Mouse (Mus musculus): ENCODE results near the gene Hlf.

The Hlf gene

DNA sequence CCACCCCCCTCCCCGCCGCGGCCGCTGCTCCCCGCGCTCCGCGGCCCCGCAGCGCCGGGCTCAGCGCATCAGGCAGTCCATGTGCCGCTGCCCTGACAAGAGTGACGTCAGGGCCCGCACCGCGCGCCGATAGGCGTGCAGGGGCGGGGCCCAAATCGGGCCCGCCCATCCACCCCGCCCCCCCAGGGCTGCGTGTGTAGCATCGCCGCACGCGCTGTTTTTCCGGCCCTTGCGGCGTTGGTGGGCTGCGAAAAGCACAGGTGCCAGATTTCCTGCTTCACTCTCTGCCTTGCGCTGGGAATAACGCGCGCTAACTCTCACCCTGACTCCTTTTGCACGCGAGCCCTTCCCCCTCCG lies at the start of gene Hlf:
Gene Hlf, minus strand, starts transcription at position 79 of the 357 bp plus-strand sequence.
- DNase-seq (ENCODE audit: low read depth) = peak; percentile 95

GRCm38 (mm10) chr11:90438768-90439167 lies 48.1 kb upstream of the Hlf start:
- DNase-seq (ENCODE audit: low read depth) = no peak

DNA sequence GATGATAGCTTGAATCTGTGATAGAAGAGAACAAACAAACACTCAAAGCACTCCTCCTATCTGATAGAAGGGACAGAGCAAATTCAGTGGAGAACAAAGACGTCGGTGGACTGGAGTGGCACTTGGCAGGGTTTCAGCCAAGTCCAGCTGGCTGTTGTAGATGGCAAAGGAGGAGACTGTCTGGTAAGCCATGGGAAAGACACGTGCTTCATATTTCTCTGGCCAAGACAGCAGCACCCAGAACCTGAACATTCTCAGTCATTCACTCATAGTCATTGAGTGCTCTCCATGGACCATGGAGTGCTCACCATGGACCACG lies 34.5 kb upstream of the Hlf start:
- DNase-seq (ENCODE audit: low read depth) = no peak

DNA sequence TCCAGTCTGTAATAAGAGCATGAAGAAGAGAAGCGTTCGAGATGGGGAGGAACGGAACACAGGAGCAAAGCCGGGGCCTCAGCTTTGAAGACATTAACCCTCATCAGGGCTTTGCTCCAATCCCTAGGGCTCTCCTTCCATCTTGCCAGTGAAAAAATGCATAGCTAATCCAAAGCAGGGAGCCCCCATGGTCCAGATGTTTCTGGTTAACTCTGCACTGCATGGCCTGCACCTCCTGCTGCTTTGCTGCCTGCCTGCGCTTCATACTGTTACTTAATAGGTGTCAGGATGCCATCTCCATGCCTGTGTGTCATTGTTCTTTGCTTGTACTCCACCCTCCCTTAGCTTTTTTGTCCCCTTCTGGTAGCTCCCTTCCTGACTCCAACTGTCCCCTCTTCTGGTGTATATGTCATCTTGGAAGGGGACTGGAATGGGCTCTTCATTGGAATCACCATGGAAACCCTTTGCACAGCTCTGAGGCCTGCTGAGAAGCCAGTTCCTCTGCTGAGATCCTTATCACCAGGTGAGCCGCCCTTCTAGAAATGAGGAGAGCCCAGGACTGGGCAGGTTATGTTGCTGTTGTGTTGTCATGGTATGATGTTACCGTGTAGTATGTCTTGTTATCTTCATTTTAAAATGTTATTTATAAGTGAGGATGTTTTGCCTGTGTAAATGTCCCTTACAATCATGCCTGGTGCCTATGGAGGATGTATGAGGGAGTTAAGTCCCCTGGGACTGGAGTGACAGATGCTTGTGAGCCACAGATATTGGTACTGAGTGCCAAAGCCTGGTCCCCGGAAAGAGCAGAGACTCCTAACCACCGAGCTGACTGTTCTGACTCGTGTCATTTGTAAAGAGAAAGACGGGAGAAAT lies 33.9 kb upstream of the Hlf start:
- DNase-seq (ENCODE audit: low read depth) = peak; percentile 40

GRCm38 (mm10) chr11:90423896-90424295 lies 33.2 kb upstream of the Hlf start:
- peak; percentile 6 for DNase-seq (ENCODE audit: low read depth)

DNA sequence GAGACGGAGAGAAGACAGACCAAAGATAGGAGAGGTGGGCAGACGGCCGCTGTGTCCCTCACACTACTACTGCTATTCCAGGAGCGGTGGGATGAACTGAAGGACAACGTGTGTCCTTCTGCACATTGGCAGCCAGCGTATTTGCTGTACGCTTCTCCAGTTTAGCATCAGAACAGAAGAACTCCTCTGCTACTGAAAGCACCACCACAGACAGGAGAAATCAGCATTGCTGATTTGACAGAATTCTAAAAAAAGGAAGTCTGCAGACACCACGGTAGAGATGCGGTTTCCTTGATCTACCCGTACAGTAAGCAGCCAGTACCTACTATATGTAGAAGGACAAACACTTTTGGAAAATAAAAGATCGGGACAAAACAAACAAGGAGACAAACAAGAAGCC lies 29.0 kb upstream of the Hlf start:
- no peak for DNase-seq (ENCODE audit: low read depth)

DNA sequence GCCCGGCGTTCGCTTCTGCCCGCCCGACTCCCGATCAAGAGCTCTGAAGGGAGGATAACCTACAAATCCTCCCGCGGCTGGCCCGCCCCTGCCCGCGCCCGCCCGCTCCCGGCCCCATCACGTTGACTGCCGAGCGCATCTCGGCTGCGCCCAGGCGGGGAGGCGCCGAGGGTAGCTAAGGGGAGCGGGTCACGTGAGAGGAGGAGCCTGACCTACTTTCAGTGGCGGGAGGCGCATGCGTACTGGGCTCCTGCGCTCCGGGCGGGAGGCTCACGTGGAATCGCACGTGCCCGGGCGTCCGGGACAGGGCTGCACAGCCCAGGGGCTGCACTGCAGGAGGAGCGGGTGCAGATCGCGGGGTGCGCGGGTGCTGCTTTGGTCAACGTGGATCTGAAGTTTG lies 27.2 kb upstream of the Hlf start:
- DNase-seq (ENCODE audit: low read depth) = peak; percentile 86

GRCm38 (mm10) chr11:90417011-90417410 lies 26.3 kb upstream of the Hlf start:
- no peak for DNase-seq (ENCODE audit: low read depth)

- DNase-seq (ENCODE audit: low read depth) = no peak
These were observed 8.2 kb upstream of the Hlf start for GRCm38 (mm10) chr11:90398850-90399249.

DNA sequence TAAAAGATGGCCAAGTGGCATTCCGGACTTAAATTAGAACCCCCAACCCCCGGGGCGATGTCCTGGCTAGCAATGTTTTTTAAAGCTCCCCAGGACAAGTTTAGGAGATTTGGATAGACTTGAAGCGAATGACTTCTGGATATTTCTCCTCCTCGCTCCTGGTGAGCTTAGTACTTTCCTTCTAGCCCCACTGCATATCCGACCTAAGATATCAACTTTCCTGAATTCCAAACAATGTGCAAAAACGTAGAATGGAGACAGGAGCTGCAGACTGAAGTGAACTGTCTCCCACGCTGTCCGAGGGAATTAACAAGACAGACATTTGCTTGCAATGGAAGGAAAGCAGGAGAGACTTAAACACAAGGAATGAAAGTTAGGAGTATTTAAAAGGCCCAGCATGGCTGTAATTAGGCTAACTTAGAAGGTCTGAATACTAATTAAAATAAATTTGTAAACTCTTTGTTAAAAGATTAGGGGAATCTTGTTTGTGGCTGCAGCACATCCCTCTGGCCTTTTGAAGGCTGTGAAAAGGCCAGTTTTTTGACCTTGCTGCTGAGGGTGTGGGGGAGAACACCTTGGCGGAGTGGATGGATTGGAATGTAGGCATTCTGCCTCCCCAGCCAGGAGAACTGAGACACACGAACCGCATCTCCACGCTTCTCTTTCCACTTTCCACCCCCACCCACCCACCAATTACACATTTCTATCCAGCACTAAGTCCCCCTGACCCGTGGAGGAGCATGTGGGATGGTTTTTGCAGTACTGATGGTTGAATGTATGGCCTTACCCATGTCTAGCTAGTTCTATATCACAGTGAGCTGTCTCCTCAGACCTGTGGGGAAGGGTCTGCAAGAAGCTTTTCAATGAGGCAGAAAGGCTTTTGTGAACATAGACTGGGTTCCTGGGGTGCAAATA lies 833 bp upstream of the Hlf start:
- peak; percentile 31 for DNase-seq (ENCODE audit: low read depth)

GRCm38 (mm10) chr11:90389902-90390816 lies 536 bp downstream of the Hlf start:
- no peak for DNase-seq (ENCODE audit: low read depth)

DNA sequence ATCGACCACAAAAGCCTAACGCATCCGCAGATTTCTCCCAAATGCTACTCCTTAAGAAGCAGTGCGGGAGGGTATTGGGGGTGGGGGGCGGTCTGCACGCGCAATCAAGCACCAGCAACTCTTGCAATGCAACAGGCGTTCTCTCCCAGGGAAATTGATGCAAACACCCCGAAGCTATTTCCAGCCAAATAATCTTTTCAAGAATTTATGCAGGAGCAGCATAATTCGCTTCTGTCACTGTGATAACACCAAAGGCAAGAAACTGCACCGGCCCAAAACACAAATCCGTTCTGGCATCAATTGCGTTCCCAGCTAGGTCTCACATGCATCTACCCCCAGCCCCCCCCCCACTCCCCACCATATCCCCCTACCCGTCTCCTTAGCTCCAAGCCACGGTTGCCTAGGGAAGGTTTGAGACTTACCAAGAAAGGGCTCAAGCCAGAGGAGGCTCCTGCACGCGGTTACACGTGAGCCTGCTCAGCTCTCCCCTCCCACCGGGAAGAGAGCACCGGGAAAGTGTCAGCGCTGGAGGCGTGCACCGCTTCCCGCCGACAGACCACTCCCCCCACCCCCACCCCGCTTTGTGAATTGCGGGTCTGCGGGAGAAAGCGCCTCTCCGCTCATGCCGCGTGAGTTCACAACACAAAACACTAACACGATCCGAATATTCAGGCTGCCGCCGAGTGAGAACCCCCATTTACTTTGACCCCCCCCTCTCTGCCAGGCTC lies 1.4 kb downstream of the Hlf start:
- DNase-seq (ENCODE audit: low read depth) = peak; percentile 37

GRCm38 (mm10) chr11:90387501-90388440 lies 2.9 kb downstream of the Hlf start:
- DNase-seq (ENCODE audit: low read depth) = no peak

DNA sequence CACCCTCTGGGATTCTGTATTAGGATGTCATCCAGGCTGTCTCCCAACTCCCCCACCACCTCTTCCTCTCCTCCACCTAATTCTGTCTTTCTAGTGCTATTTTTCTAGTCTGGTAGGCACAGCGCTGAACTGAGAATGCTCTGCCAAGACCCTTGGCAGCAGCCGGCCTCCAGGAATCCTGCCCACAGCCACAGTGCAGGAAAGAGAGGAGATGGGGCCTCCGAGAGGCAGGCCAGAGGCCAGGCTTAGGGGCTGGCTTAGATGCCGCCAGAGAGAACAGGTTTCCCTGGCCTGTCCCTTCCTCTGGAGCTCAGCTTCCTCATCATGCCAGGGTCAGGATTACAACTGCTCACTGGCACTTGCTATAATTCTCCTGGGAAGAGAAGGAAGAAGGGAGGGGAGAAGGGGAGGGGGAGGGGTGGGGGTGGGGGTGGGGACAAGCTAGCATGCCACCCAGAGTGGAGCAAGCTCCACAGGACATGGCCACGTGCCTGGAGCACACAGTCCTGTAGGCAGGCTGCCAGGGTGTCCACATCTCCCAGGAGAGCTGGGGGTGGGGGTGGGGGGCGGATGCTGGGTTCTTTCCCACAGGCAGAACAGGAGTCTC lies 8.6 kb downstream of the Hlf start:
- peak; percentile 60 for DNase-seq (ENCODE audit: low read depth)

GRCm38 (mm10) chr11:90381113-90381512 lies 9.6 kb downstream of the Hlf start:
- no peak for DNase-seq (ENCODE audit: low read depth)

GRCm38 (mm10) chr11:90380131-90380685 lies 10.5 kb downstream of the Hlf start:
- DNase-seq (ENCODE audit: low read depth) = no peak

- DNase-seq (ENCODE audit: low read depth) = no peak
These were observed 12.7 kb downstream of the Hlf start for GRCm38 (mm10) chr11:90378008-90378407.

DNA sequence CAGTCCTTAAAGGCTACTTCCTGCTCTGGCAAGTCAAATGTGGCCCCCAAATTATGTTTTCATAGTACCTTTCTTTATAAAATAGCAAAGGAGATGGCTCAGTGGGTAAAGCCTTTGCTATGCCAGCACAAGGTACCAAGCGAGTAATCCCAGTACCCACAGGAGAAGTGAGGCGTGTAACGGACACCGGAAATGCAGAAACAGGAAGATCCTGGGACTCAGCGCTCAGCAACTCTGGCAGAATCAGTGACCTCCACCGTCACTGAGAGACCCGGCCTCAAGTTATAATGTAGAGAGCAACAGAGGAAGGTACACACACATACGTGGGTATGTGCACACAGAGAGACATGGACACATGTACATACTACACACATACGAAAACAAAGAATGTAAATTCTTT lies 14.3 kb downstream of the Hlf start:
- DNase-seq (ENCODE audit: low read depth) = no peak

DNA sequence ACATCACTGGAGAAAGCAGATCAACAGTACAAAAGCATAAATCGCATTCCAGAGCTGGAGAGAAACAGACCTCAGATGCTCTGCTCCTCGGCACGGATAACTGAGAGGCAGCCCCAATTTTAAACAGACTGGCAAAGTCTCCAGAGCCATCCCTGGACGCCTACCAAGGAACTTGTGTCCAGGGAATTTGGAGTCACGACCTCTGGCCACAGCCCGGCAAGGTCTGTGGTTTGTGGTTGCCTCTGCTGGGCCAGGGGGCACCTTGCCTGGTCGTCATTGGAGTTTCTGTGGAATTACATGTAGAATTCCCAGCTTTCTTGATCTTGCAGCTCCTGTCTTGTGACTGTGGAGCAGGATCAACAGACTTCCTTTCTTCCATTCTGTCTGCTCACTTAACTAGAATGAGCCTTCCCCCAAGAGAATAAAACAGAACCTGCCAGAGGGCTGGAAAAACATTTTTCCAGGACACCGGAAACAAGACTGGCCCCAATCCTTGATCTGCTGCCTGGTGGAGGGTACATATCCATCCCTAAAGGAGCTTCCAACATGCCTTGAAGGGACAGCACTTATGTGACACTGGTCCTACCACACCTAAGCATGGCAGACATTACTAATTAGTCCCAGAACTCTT lies 19.1 kb downstream of the Hlf start:
- peak; percentile 88 for DNase-seq (ENCODE audit: low read depth)

Measured in NIH3T3 (cell line).